Mouse (Mus musculus): Measurements from ENCODE around the gene Galc. TPM values are rescaled to one million over a fixed set of nuclear protein-coding genes. Genes with fewer than 3 reads are reported as not detected.
"Not testable (repeated sequence)": the region's sequence is repeated elsewhere in the genome, so short reads cannot be mapped to it uniquely, and the experiment has no call there.

Galc gene
- total and polyA plus RNA-seq, 2 experiments = 3.5 to 4.5 TPM

DNA sequence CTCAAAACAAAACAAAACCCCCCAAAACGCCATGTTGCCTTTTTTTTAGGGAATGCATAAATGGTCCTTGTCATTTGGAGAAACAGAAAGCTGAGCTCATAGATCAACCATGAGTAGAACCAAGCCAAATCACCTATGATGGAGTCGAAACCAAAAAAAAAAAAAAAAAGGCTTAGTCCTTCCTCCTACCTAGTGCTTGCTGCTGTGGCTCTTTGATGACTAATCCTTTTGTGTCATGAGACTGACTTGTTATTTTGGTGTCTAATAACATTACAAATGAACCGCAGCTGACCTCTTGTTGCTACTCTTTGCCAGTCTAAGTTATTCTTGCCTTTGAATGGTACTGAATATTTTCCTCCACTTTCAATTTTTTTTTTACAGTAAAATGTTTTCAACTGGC lies 9.6 kb downstream of the Galc start:
- 80% methylated on average over 3 of the region's 3 CpGs for WGBS
- no peak for DNase-seq (ENCODE audit: extremely low read depth, low read depth, low spot score)
- Histone ChIP-seq H3K27ac (replicated peaks; ENCODE audit: insufficient read depth, low read depth, low read length) (no peak overlapping the region), H3K79me2 (ENCODE audit: control insufficient read depth, insufficient read depth, low read length) (no peaks in the 10 kb centered on the region), H3K36me3 (ENCODE audit: control insufficient read depth, insufficient read depth, low read length) (peaks cover 12% of the 10 kb centered on the region; the same call in 1 of the 2 replicates), H3K4me3 (ENCODE audit: insufficient read depth, low read depth, low read length) (no peak overlapping the region), H3K27me3 (ENCODE audit: control insufficient read depth, insufficient read depth, low read length) (no peaks in the 10 kb centered on the region), H3K4me1 (ENCODE audit: control insufficient read depth, insufficient read depth, low read length) (no peaks in the 10 kb centered on the region), H3K9ac (ENCODE audit: low read depth, low read length) (no peak overlapping the region)
- TF ChIP-seq CTCF (IDR thresholded peaks at IDR 0.05; ENCODE audit: low read depth, low read length) (no peak), POLR2A (IDR thresholded peaks at IDR 0.05; ENCODE audit: extremely low read depth, insufficient read depth, low read length) (no peak)

DNA sequence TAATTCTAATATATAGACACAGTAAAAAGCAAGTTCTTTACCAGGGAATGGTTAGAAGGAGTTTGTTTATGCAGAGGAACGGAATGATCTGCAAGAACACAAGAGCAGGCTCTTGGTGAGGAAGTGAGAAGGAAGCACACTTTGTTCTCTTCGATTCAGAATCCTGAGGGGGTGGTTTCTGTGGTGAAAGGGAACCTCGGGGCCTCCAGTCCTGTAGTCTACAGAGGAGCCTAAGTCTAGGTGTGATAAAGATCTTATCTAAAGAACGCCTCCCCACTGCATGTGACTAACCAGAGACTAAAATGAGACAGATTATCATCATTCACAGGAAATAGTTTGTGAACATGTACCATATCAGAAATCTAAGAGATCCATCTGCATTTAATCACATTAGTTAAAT lies 12.4 kb downstream of the Galc start:
- DNase-seq (ENCODE audit: extremely low read depth, low read depth, low spot score) = no peak
- Histone ChIP-seq H3K27ac (replicated peaks; ENCODE audit: insufficient read depth, low read depth, low read length) (no peak overlapping the region), H3K27me3 (ENCODE audit: control insufficient read depth, insufficient read depth, low read length) (no peaks in the 10 kb centered on the region), H3K79me2 (ENCODE audit: control insufficient read depth, insufficient read depth, low read length) (no peaks in the 10 kb centered on the region), H3K36me3 (ENCODE audit: control insufficient read depth, insufficient read depth, low read length) (peaks cover 15% of the 10 kb centered on the region), H3K9ac (ENCODE audit: low read depth, low read length) (no peak overlapping the region), H3K4me3 (ENCODE audit: insufficient read depth, low read depth, low read length) (no peak overlapping the region), H3K4me1 (ENCODE audit: control insufficient read depth, insufficient read depth, low read length) (no peaks in the 10 kb centered on the region)
- WGBS = 79% methylated on average over 4 of the region's 4 CpGs
- TF ChIP-seq POLR2A (IDR thresholded peaks at IDR 0.05; ENCODE audit: extremely low read depth, insufficient read depth, low read length) (no peak), CTCF (IDR thresholded peaks at IDR 0.05; ENCODE audit: low read depth, low read length) (no peak)

DNA sequence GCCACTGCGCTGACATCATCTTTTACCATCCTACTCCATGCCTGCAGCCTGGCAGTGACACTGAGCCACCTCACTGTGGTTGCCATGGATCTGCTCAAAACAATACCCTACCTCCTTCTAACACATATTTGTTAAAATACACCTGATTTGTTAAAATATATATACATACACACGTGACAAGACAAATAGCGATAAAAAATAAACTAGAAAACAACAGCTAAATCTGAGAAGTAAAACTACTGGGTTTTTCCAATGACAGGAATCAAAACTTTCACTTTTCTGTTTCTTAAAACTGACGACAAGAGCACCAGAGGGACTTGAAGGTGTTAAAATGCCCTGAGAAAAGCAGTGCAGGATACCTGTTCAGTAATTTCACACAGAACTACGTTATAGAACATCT lies 14.4 kb downstream of the Galc start:
- Histone ChIP-seq H3K36me3 (ENCODE audit: control insufficient read depth, insufficient read depth, low read length) (peaks cover 9% of the 10 kb centered on the region), H3K9ac (ENCODE audit: low read depth, low read length) (no peak overlapping the region), H3K79me2 (ENCODE audit: control insufficient read depth, insufficient read depth, low read length) (no peaks in the 10 kb centered on the region), H3K27ac (replicated peaks; ENCODE audit: insufficient read depth, low read depth, low read length) (no peak overlapping the region), H3K4me1 (ENCODE audit: control insufficient read depth, insufficient read depth, low read length) (no peaks in the 10 kb centered on the region), H3K4me3 (ENCODE audit: insufficient read depth, low read depth, low read length) (no peak overlapping the region), H3K27me3 (ENCODE audit: control insufficient read depth, insufficient read depth, low read length) (no peaks in the 10 kb centered on the region)
- no peak for DNase-seq (ENCODE audit: extremely low read depth, low read depth, low spot score)
- TF ChIP-seq POLR2A (IDR thresholded peaks at IDR 0.05; ENCODE audit: extremely low read depth, insufficient read depth, low read length) (no peak), CTCF (IDR thresholded peaks at IDR 0.05; ENCODE audit: low read depth, low read length) (no peak)
- 96% methylated on average over 5 of the region's 5 CpGs for WGBS

DNA sequence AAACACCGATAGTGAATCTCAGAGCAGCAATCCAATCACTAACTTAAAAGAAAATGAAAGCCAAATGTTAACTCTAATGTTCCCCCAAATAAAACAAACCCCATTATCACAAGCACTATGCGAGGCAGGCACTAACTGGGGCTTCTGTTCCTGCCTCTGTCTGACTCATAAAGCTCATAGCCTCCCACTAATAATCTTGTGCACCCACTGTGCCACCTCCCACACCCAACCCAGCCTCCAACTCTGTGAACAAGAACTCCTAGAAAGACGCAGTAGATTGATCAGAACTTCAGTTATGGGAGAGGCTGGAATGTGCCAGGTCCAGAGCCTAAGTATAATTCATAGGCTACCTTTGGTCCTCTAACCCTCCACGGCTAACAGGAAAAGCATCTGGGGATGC lies 15.1 kb downstream of the Galc start:
- H3K27me3 ChIP-seq (ENCODE audit: control insufficient read depth, insufficient read depth, low read length) = no peaks in the 10 kb centered on the region
- H3K36me3 ChIP-seq (ENCODE audit: control insufficient read depth, insufficient read depth, low read length) = peaks cover 14% of the 10 kb centered on the region
- DNase-seq (ENCODE audit: extremely low read depth, low read depth, low spot score) = no peak
- no peaks in the 10 kb centered on the region for H3K79me2 ChIP-seq (ENCODE audit: control insufficient read depth, insufficient read depth, low read length)
- H3K4me1 ChIP-seq (ENCODE audit: control insufficient read depth, insufficient read depth, low read length) = no peaks in the 10 kb centered on the region
- H3K4me3 ChIP-seq (ENCODE audit: insufficient read depth, low read depth, low read length) = no peak overlapping the region
- H3K9ac ChIP-seq (ENCODE audit: low read depth, low read length) = no peak overlapping the region
- WGBS = 85% methylated on average over 4 of the region's 4 CpGs
- TF ChIP-seq CTCF (IDR thresholded peaks at IDR 0.05; ENCODE audit: low read depth, low read length) (no peak), POLR2A (IDR thresholded peaks at IDR 0.05; ENCODE audit: extremely low read depth, insufficient read depth, low read length) (no peak)
- no peak overlapping the region for H3K27ac ChIP-seq (replicated peaks; ENCODE audit: insufficient read depth, low read depth, low read length)

DNA sequence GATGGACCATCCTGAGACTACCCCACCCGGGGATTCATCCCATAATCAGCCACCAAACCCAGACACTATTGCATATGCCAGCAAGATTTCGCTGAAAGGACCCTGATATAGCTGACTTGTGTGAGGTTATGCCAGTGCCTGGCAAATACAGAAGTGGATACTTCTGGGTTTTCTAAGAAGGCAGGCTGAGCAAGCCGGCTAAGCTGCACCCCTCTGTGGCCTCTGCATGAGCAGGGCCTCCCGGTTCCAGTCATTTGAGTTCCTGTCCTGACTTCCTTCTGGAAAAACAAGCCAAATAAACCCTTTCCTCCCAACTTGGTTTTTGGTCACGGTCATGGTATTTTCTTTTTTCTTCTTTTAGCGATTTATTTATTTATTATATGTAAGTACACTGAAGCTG lies 20.8 kb downstream of the Galc start:
- H3K27me3 ChIP-seq (ENCODE audit: control insufficient read depth, insufficient read depth, low read length); H3K4me1 ChIP-seq (ENCODE audit: control insufficient read depth, insufficient read depth, low read length); H3K9ac ChIP-seq (ENCODE audit: low read depth, low read length); H3K79me2 ChIP-seq (ENCODE audit: control insufficient read depth, insufficient read depth, low read length); H3K27ac ChIP-seq (replicated peaks; ENCODE audit: insufficient read depth, low read depth, low read length); DNase-seq (ENCODE audit: extremely low read depth, low read depth, low spot score); H3K4me3 ChIP-seq (ENCODE audit: insufficient read depth, low read depth, low read length): not testable (repeated sequence)
- peaks cover 15% of the 10 kb centered on the region for H3K36me3 ChIP-seq (ENCODE audit: control insufficient read depth, insufficient read depth, low read length)
- WGBS = 79% methylated on average over 6 of the region's 6 CpGs

DNA sequence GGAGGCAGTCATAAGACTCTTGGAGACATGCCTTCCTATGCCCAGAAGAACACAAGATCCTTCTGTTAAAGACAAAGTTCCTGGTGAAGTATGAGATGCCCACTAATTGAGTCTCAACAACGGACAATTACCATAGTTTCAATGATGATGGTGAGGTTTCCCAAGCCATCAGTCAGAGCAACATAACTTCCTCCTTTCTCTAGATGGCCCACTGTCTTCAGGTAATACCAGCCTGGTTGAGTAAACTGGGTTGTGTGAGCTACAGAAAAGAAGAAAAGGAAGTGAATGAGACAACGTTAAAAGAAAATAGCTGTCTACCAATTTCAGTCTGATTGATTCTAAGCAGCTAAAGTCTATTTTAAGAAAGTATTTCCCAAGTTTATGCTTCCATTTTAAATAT lies 32.2 kb downstream of the Galc start:
- H3K36me3 ChIP-seq (ENCODE audit: control insufficient read depth, insufficient read depth, low read length) = peaks cover 13% of the 10 kb centered on the region
- DNase-seq (ENCODE audit: extremely low read depth, low read depth, low spot score) = no peak
- H3K4me1 ChIP-seq (ENCODE audit: control insufficient read depth, insufficient read depth, low read length) = no peaks in the 10 kb centered on the region
- no peak overlapping the region for H3K27ac ChIP-seq (replicated peaks; ENCODE audit: insufficient read depth, low read depth, low read length)
- 86% methylated on average over 2 of the region's 2 CpGs for WGBS
- H3K79me2 ChIP-seq (ENCODE audit: control insufficient read depth, insufficient read depth, low read length) = no peaks in the 10 kb centered on the region
- H3K4me3 ChIP-seq (ENCODE audit: insufficient read depth, low read depth, low read length) = no peak overlapping the region
- H3K9ac ChIP-seq (ENCODE audit: low read depth, low read length) = no peak overlapping the region
- no peaks in the 10 kb centered on the region for H3K27me3 ChIP-seq (ENCODE audit: control insufficient read depth, insufficient read depth, low read length)
- TF ChIP-seq CTCF (IDR thresholded peaks at IDR 0.05; ENCODE audit: low read depth, low read length) (no peak), POLR2A (IDR thresholded peaks at IDR 0.05; ENCODE audit: extremely low read depth, insufficient read depth, low read length) (no peak)
